Mouse (Mus musculus): Measurements from ENCODE around the gene Zfp106. TPM values are rescaled to one million over a fixed set of nuclear protein-coding genes. Genes with fewer than 3 reads are reported as not detected.
A peak's percentile ranks its signal among the peaks of the same experiment; 100 is the strongest.

Zfp106 gene
- total RNA-seq, 2 experiments from 2014 or later, result 91.5 to 117 TPM

GRCm38 (mm10) chr2:120478600-120478999 lies 85.0 kb downstream of the Zfp106 start:
- ATAC-seq (replicated peaks; ENCODE audit: poor library complexity), result peak; percentile 95

GRCm38 (mm10) chr2:120476277-120477087 lies 87.2 kb downstream of the Zfp106 start:
- ATAC-seq (replicated peaks; ENCODE audit: poor library complexity), result no peak

GRCm38 (mm10) chr2:120470856-120471255 lies 92.8 kb downstream of the Zfp106 start:
- ATAC-seq (replicated peaks; ENCODE audit: poor library complexity), result no peak

- ATAC-seq (replicated peaks; ENCODE audit: poor library complexity), result peak; percentile 60
These were observed 93.9 kb downstream of the Zfp106 start for GRCm38 (mm10) chr2:120469715-120470114.

- peak; percentile 78 for ATAC-seq (replicated peaks; ENCODE audit: poor library complexity)
These were observed 94.4 kb downstream of the Zfp106 start for GRCm38 (mm10) chr2:120469220-120469619.

- ATAC-seq (replicated peaks; ENCODE audit: poor library complexity), result no peak
These were observed 95.6 kb downstream of the Zfp106 start for GRCm38 (mm10) chr2:120468011-120468410.

GRCm38 (mm10) chr2:120465397-120465785 lies 98.3 kb downstream of the Zfp106 start:
- ATAC-seq (replicated peaks; ENCODE audit: poor library complexity), result no peak

GRCm38 (mm10) chr2:120464732-120465396 lies 98.8 kb downstream of the Zfp106 start:
- peak; percentile 38 for ATAC-seq (replicated peaks; ENCODE audit: poor library complexity)

- no peak for ATAC-seq (replicated peaks; ENCODE audit: poor library complexity)
These were observed 99.6 kb downstream of the Zfp106 start for GRCm38 (mm10) chr2:120464091-120464490.

- ATAC-seq (replicated peaks; ENCODE audit: poor library complexity), result no peak
These were observed 100.3 kb downstream of the Zfp106 start for GRCm38 (mm10) chr2:120463328-120463727.

- no peak for ATAC-seq (replicated peaks; ENCODE audit: poor library complexity)
These were observed 103.4 kb downstream of the Zfp106 start for GRCm38 (mm10) chr2:120460216-120460615.

Other genes starting within 250 kb of the Zfp106 start
- not detected in 2 replicates for gene Pla2g4f, start 249.7 kb downstream of the Zfp106 start, total RNA-seq (2015)
- not detected in 2 replicates for gene Pla2g4f, start 249.7 kb downstream of the Zfp106 start, total RNA-seq (2017)
- gene Vps39, start 210.7 kb downstream of the Zfp106 start, total RNA-seq (2015), result 19.1 and 21.9 TPM in 2 replicates
- 31.6 and 36.4 TPM in 2 replicates for gene Vps39, start 210.7 kb downstream of the Zfp106 start, total RNA-seq (2017)
- 17.4 and 21.8 TPM in 2 replicates for gene Ganc, start 159.9 kb downstream of the Zfp106 start, total RNA-seq (2015)
- 18.8 and 25.2 TPM in 2 replicates for gene Ganc, start 159.9 kb downstream of the Zfp106 start, total RNA-seq (2017)
- gene Tmem87a, start 159.7 kb downstream of the Zfp106 start, total RNA-seq (2015), result 29.7 and 31.0 TPM in 2 replicates
- 63.3 and 70.2 TPM in 2 replicates for gene Tmem87a, start 159.7 kb downstream of the Zfp106 start, total RNA-seq (2017)
- 0.95 and 2.2 TPM in 2 replicates for gene Capn3, start 107.8 kb downstream of the Zfp106 start, total RNA-seq (2015)
- 0.68 and 1.2 TPM in 2 replicates for gene Capn3, start 107.8 kb downstream of the Zfp106 start, total RNA-seq (2017)
- 63.4 and 64.3 TPM in 2 replicates for gene Snap23, start 3.8 kb upstream of the Zfp106 start, total RNA-seq (2015)
- gene Snap23, start 3.8 kb upstream of the Zfp106 start, total RNA-seq (2017), result 86.2 and 131 TPM in 2 replicates
- 28.5 and 29.9 TPM in 2 replicates for gene Haus2, start 45.5 kb upstream of the Zfp106 start, total RNA-seq (2015)
- 17.6 and 17.7 TPM in 2 replicates for gene Haus2, start 45.5 kb upstream of the Zfp106 start, total RNA-seq (2017)
- gene Lrrc57, start 45.7 kb upstream of the Zfp106 start, total RNA-seq (2015), result 21.4 and 25.6 TPM in 2 replicates
- gene Lrrc57, start 45.7 kb upstream of the Zfp106 start, total RNA-seq (2017), result 16.5 and 22.9 TPM in 2 replicates
- 1.2 and 2.5 TPM in 2 replicates for gene Stard9, start 65.3 kb upstream of the Zfp106 start, total RNA-seq (2015)
- 1.3 TPM in 2 replicates for gene Stard9, start 65.3 kb upstream of the Zfp106 start, total RNA-seq (2017)

All from megakaryocyte progenitor cell, adult 5-6 weeks (primary cell).